Mouse (Mus musculus) neural tube, postnatal 0 days (tissue): ENCODE results near the gene Ankrd45. TPM values are rescaled to one million over a fixed set of nuclear protein-coding genes. Genes with fewer than 3 reads are reported as not detected.

Source experiments
- polyA plus RNA-seq: library from polyadenylated mRNA; unstranded; fragments of >200 nt; fragmentation: Nextera tagmentation; extraction: Ambion mirVana; gene quantifications from 2 replicates; pipeline ENCODE4 v1.2.1, GENCODE M21; 2015

The Ankrd45 gene
- polyA plus RNA-seq = 16.0 and 18.8 TPM in 2 replicates

GRCm38 (mm10) chr1:161142531-161143159 is at the start of gene Ankrd45:
Ankrd45 (plus strand) TSS chr1:161142691.

GRCm38 (mm10) chr1:161130726-161131664 is 11.5 kb upstream of the Ankrd45 start, which contains the start of gene Klhl20:
Klhl20 (minus strand) TSS chr1:161131511.

GRCm38 (mm10) chr1:161159214-161159613 is 16.7 kb downstream of the Ankrd45 start, which contains the start of gene Tex50:
Tex50 (minus strand) TSS chr1:161159314.

Other genes with a start within 250 kb of the Ankrd45 start
- gene Rc3h1, start 236.3 kb upstream of the Ankrd45 start, polyA plus RNA-seq = 6.5 and 6.7 TPM in 2 replicates
- gene Serpinc1, start 164.1 kb upstream of the Ankrd45 start, polyA plus RNA-seq = 2.8 and 3.7 TPM in 2 replicates
- 9.1 and 11.1 TPM in 2 replicates for gene Zbtb37, start 107.8 kb upstream of the Ankrd45 start, polyA plus RNA-seq
- 20.1 and 21.2 TPM in 2 replicates for gene Dars2, start 72.0 kb upstream of the Ankrd45 start, polyA plus RNA-seq
- 5.0 and 5.2 TPM in 2 replicates for gene Cenpl, start 72.0 kb upstream of the Ankrd45 start, polyA plus RNA-seq
- gene Klhl20, start 11.2 kb upstream of the Ankrd45 start, polyA plus RNA-seq = 15.2 and 17.7 TPM in 2 replicates
- 0.32 TPM in 2 replicates for gene Tex50, start 16.6 kb downstream of the Ankrd45 start, polyA plus RNA-seq
- 275 and 287 TPM in 2 replicates for gene Prdx6, start 108.5 kb downstream of the Ankrd45 start, polyA plus RNA-seq